In the genomic region with DNA sequence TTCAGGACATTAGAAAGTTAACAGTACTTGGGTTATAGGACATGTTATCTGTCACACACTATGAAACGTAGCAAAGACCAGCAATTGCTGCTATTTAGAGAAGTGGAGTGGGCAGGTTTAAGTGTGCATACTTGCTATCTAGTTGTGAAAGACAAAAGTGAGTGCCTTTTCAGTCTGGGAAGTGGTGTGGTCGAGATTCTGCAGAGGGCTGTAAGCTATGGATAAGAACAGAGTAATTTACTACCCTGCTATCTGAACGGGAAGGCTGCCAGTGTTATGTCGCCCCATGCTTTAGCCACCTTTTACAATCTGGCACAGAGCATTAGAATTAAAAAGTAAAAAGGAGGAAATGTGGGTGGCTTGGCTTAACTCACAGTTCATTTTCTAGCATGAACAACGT, we compare ENCODE assay signal across 1 mouse cellular context.
A peak's percentile ranks its signal among the peaks of the same experiment; 100 is the strongest.
TF ChIP-seq lines count a peak whose summit lies in the region.

No protein-coding gene starts in this region.

TF ChIP-seq in MEL, 35 proteins besides CTCF, POLR2A, EP300 and RAD21:
- TF ChIP-seq HCFC1 (IDR thresholded peaks at IDR 0.05; ENCODE audit: low read depth, low read length) = 0 out of 2 replicates have a peak, but pooled peaks have one; percentile 37
- TF ChIP-seq CHD2 (IDR thresholded peaks at IDR 0.05; ENCODE audit: low read length) = no peak
- TF ChIP-seq SMC3 (IDR thresholded peaks at IDR 0.05; ENCODE audit: low read depth, low read length) = peak; percentile 18; the same call in 1 of the 2 replicates
- no peak for TF ChIP-seq ZMIZ1 (IDR thresholded peaks at IDR 0.05; ENCODE audit: low read depth, low read length)
- no peak for TF ChIP-seq POLR2AphosphoS5 (IDR thresholded peaks at IDR 0.05; ENCODE audit: borderline replicate concordance, low read depth, low read length)
- no peak for TF ChIP-seq MYB (IDR thresholded peaks at IDR 0.05; ENCODE audit: low read depth, low read length)
- TF ChIP-seq TBP (IDR thresholded peaks at IDR 0.05; ENCODE audit: low read depth, low read length) = peak; percentile 85
- TF ChIP-seq BHLHE40 (IDR thresholded peaks at IDR 0.05; ENCODE audit: borderline replicate concordance, low read depth, low read length) = peak; percentile 93
- peak; percentile 72; the same call in 1 of the 2 replicates for TF ChIP-seq MAFK (IDR thresholded peaks at IDR 0.05; ENCODE audit: borderline replicate concordance, low read depth, low read length)
- TF ChIP-seq ETS1 (IDR thresholded peaks at IDR 0.05; ENCODE audit: low read depth, low read length) = peak; percentile 92
- peak; percentile 78 for TF ChIP-seq SIN3A (IDR thresholded peaks at IDR 0.05; ENCODE audit: low read length)
- TF ChIP-seq MAX (IDR thresholded peaks at IDR 0.05; ENCODE audit: low read length) = peak; percentile 80
- TF ChIP-seq GATA1 (IDR thresholded peaks at IDR 0.05; ENCODE audit: low read depth, low read length) = peak; percentile 97
- no peak for TF ChIP-seq GABPA (IDR thresholded peaks at IDR 0.05; ENCODE audit: low read depth, low read length)
- peak; percentile 98 for TF ChIP-seq TCF12 (IDR thresholded peaks at IDR 0.05; ENCODE audit: low read depth, low read length)
- peak; percentile 78; the same call in 1 of the 2 replicates for TF ChIP-seq MEF2A (IDR thresholded peaks at IDR 0.05; ENCODE audit: extremely low read depth, insufficient replicate concordance, low read depth, low read length, poor library complexity, severe bottlenecking)
- no peak for TF ChIP-seq USF2 (IDR thresholded peaks at IDR 0.05; ENCODE audit: borderline replicate concordance in 1 of 2, insufficient read depth in 1 of 2, low read depth in 1 of 2, low read length in 2 of 2)
- peak; percentile 86 for TF ChIP-seq MXI1 (IDR thresholded peaks at IDR 0.05; ENCODE audit: low read depth, low read length)
- peak; percentile 98 for TF ChIP-seq TAL1 (IDR thresholded peaks at IDR 0.05; ENCODE audit: low read length)
- TF ChIP-seq MYC (IDR thresholded peaks at IDR 0.05; ENCODE audit: low read depth, low read length) = peak; percentile 87
- peak; percentile 100 for TF ChIP-seq RCOR1 (IDR thresholded peaks at IDR 0.05; ENCODE audit: low read depth, low read length)
- 0 out of 2 replicates have a peak, but pooled peaks have one; percentile 46 for TF ChIP-seq MAZ (IDR thresholded peaks at IDR 0.05; ENCODE audit: low read depth, low read length)
- TF ChIP-seq USF1 (IDR thresholded peaks at IDR 0.05; ENCODE audit: low read depth, low read length) = no peak
